Mouse (Mus musculus): ENCODE results near the gene A2ml1. TPM values are rescaled to one million over a fixed set of nuclear protein-coding genes. Genes with fewer than 3 reads are reported as not detected.

Gene A2ml1
- total RNA-seq, 2 experiments from 2014 or later, result 11.5 to 15.1 TPM

DNA sequence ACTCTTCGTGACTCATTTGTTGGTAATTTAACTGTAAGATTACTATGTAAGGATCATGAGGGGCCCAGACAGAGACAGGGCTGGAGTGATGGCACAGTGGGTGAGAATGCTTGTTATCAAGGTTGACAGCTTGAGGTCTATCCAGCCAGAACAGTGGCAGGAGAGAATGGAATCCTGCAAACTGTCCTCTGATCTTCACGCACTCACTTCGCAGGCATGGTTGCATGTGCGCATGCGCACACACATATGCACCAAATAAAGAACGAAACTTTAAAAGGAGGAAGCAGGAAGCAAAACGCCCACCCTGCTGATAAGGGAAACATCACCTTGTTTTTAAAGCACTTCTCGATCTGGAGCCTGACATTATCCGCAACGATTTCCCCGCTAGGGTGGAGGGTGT lies 14.8 kb downstream of the A2ml1 start:
- no peak for DNase-seq (ENCODE audit: low spot score in 2 of 2)
- intact Hi-C loops (cut with DNase I), result no loop called here

DNA sequence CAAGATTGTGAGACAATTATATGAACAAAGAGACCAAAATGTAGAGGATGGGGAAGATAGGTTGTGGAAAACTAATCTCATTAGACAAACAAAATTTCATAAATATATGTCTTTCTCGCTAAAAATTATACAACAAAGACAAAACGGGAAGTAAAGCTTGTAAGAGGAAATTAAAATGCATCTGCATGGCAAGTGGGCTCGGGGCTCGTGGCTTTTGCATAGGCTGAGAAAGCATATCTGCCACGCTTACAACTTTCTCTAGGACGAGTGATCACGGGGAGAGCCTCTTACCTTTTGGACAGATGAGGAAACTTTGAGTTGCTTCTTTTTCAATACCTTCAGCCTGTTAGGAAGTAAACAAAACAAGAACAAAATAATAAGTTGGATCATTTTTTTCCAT lies 27.4 kb downstream of the A2ml1 start:
- intact Hi-C loops (cut with DNase I), result no loop called here
- no peak for DNase-seq (ENCODE audit: low spot score in 2 of 2)

DNA sequence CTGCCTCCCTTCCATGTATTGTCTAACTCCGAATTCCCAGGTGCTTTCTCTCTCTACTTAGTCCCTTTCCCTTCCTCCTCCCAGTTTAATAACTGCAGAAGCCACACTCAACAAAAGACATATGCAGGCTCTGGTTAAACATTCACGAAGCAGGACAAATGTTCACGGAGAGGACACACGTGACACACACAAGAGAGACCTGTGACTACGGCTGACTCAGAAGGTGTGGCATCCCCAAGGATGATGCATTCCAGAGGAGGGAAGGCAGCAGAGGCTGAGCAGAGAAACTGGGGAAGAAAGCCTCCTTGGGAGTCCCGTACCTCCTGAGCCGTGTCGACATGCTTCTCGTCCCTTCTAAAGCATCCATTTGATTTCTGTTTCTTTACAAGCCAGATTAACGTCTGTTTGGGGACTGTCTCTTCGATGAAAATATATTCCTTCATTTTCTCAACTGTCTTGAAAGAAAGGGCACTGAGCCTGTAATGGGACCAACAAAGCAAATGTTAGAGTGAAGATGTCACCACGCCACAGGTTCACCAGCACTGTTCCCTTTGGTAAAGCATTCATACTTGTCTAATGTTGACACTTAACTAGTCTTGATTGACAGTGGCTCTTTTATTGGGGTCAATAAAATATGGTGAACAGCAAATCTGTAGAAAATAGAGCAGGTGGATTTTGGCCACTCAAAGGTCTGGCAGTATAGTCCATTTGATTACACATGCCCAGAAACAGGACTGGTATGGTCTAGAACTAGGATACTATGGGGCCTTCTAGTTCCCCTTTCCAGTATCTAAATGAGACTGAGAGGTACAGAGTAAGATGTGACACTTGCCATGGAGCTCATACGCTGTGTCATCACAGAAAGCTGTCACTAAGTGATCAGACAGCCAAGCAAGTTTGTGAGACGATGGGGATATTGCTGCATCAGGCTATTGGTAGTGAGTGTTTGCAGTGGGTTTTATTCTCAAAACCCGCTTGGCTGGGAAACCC lies 31.6 kb downstream of the A2ml1 start:
- intact Hi-C loops (cut with DNase I), result no loop called here
- no peak for DNase-seq (ENCODE audit: low spot score in 2 of 2)

DNA sequence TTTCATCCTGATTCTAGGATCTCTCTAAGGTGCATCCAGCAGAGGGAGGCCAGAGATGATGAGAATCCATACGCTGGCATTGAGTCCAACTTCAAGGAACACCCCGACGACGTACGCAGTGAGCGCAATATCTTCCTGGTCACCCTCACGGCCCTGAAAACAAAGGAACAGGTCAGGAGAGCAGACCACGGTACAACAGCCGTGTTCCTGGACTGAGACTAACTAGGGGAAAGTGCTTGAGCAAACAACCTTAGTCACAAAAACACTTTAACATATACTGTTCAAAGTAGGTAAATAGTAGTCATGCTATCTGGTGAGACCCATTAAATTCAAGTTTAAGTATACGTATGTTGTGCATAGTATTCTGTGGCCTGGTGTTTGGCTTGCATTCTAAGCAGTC lies 32.9 kb downstream of the A2ml1 start:
- no peak for DNase-seq (ENCODE audit: low spot score in 2 of 2)
- intact Hi-C loops (cut with DNase I), result no loop called here

DNA sequence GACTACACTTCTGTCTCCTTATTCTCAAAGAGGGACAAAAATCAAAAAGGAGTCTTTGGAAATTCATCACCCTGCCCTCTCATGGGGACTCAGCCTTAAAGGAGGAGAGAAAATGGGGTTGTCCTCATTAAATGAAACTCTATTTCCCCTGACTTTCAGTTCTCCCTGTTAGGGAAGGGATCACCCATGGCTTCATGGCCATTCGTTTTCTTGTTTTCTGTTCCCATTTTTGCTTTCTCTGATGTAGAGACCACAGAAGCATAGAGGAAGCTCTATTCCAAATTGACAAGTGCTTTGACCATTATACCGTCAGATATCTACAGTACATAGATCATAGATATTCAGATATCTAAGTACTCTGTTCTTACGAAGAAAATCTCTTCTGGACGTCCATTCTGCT lies 36.0 kb downstream of the A2ml1 start:
- intact Hi-C loops (cut with DNase I), result no loop called here
- no peak for DNase-seq (ENCODE audit: low spot score in 2 of 2)

DNA sequence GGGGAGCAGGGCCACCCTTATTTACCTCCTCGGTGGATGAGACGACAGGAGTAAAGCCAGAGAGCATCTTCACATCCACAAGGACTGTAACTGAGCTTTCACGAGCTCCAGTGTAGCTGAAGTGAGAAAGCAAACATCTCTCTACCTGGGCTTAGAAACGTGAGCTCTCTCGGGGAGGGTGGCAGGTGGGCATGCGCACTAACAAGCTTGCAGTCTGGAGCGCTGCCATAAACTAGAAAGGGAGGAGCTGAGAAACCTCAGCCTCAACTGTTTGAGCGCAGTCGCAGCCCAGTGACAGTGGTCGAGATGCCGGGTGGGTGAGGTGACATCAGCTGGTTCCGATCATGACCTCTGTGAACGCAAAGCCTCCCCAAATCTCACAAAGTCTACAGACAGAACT lies 38.2 kb downstream of the A2ml1 start:
- DNase-seq (ENCODE audit: low spot score in 2 of 2), result peak; percentile 17 to 30
- intact Hi-C loops (cut with DNase I), result no loop called here

DNA sequence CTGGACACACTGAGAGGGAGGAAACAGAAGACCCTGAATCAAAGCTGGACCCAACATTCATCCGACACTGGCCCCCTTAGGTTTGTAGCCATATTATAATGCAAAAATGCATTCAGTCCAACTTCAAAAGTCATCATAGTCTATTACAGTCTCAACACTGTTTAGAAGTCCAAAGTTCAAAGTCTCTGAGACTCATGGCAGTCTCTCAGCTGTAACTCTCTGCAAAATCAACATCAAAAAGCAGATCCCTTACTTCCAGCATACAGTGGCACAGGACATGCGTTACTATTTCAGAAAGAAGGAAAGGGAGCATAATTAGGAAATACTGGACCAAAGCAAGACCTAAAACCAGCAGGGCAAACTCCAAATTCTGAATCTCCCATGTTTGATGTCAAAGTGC lies 46.2 kb downstream of the A2ml1 start:
- intact Hi-C loops (cut with DNase I), result no loop called here

DNA sequence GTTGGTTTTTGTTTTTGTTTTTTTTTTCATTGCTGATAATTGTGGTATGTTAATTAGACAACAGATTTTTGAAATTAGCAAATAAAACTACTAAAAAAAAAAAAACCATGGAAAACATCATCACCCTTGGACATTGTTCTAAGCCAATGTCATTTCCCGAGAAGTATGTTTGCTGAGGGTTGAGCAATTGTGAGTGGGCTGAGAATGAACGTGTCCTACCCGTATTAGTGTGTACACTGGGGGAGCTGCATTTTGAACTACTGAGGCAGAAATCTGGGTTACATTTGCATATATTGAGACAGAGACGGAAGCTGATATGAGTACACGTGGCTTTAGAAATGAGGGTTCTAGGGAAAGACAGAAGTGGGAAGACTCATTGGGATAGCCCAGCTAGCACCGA lies 48.1 kb downstream of the A2ml1 start:
- intact Hi-C loops (cut with DNase I), result no loop called here
- DNase-seq (ENCODE audit: low spot score in 2 of 2), result no peak

More for the DNA sequence above, 46.2 kb downstream of the A2ml1 start:
- no peak for DNase-seq (ENCODE audit: low spot score in 2 of 2)

DNA sequence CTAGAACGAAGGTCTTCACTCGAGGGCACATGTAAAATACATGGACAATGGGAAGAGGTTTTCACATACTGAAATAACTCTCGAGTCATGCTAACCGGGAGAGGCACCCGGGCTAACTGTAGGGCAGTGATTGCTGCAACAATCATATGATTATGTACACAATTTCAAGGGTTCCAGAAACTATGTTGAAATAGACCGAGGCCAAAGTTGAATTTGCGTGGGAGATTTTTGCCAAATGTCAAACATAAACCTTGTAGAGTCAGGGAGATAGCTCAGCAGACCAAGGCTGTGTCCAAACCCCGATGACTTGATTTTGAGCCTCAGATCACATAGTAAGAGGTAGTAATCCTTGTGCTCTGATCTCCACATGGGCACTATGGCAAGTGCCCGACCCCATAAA lies 48.7 kb downstream of the A2ml1 start:
- intact Hi-C loops (cut with DNase I), result no loop called here
- DNase-seq (ENCODE audit: low spot score in 2 of 2), result no peak

DNA sequence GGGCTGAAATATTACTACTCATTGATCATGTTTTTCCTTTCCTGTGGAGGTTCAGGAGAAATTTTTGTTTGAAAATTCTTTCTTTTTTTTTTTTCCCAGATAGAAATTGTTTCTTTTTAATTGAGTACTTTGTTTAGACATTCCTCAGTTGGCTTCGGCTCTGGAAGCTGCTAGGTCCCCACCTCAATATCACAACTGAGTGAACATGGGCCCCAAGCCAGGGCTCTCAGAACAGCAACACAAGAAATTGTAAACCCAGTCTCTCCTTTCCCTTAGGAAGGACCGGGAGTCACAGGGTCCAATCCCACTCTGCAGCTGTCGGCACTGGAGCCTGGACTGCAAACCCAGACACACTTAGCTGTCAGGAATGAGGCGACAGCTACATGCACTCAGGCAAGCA lies 52.9 kb downstream of the A2ml1 start:
- intact Hi-C loops (cut with DNase I), result no loop called here
- DNase-seq (ENCODE audit: low spot score in 2 of 2), result no peak

DNA sequence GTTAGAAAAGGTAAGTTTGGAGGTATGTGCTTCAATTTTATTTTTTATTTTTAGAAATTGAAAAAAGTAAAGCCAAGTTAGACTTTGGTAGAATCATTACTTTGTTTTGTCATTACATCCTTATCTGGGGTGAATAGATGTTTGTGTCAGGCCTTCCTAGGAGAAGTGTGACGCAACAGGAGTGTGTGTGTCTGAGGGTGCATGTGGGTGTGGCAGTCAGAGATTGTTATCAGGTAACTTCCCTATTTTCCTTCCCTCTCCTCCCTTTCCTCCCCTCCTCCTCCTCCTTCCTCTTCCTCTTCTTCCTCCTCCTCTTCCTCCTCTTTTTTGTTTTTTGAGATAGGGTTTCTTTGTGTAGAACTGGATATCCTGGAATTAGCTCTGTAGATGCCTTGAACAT lies 54.3 kb downstream of the A2ml1 start:
- intact Hi-C loops (cut with DNase I), result no loop called here
- DNase-seq (ENCODE audit: low spot score in 2 of 2), result no peak

DNA sequence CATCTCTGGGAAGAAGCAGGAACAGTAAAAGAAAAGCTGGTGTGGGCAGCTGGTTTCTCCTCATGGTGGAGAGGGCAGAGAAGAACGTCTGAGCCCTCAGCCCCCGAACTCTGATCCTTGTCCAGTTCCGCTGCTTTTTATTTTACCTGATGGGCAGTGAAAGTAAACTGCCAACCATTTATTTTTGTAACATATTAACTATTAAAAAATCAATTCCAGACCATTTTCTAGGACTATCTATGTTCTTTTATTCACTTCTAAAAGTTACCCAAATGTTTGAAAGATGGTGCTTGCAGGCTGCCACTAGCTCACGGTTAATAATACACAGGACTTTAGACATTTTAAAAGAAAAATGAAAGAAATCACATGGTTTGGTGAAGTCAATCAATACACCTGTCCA lies 54.8 kb downstream of the A2ml1 start, which contains the start of gene Pzp:
TSS of gene Pzp (minus strand) at position 120 of the 400 bp plus-strand sequence.
- DNase-seq (ENCODE audit: low spot score in 2 of 2), result no peak
- intact Hi-C loops (cut with DNase I), result no loop called here

DNA sequence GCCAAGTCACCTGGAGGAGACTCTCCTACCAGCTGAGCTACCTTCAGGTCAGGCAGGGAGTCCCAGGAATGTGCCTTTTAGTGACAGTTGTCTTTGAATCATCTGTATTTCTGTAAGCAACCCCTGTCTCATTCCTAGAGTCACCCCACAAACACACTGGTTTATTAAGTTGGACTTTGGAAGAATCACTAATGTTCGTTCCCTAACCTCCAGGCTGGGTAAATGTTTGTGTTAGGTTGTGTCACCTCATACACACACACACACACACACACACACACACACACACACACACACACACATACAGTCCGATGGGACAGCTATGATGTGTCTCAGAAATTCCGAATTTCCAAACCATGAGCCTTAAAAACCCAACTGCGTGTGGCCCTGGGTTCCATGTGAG lies 55.6 kb downstream of the A2ml1 start:
- intact Hi-C loops (cut with DNase I), result no loop called here

DNA sequence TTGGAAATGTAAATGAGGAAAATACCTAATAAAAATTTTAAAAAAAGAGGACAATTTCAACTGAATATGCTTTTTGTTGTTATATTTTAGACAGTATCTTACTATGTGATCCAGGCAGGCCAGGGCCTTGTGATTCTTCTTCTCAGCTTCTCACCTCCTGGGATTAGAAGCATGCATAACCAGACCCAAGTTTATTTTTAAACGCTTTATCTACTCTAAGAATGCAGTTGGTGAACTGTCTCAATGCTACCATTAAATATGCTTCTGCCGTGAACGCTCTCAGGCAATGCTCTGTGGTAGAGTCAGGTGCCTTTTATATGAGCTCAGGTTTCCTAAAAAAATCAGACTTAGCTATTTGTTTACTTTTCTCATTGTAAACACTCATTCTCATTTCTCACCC lies 58.0 kb downstream of the A2ml1 start:
- intact Hi-C loops (cut with DNase I), result no loop called here
- DNase-seq (ENCODE audit: low spot score in 2 of 2), result no peak

More for the DNA sequence above, 55.6 kb downstream of the A2ml1 start:
- no peak for DNase-seq (ENCODE audit: low spot score in 2 of 2)

DNA sequence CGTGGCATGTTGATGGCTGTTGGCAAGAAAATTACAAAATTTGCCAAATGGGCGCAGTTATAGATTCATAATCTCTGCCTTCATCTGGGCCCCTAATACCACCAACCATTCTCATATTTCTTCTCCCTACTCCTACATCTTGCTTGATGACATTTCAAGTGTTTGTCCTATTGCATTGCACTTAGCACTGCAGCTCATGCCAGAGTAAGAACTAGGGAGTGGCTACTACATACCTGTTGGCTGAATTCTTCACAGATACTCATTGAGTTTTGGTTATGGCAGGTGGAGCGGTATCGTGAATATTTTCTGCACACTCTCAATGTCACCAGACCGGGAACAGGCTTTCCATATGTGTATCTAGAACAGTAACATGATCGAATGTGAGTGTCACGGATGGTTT lies 62.2 kb downstream of the A2ml1 start:
- DNase-seq (ENCODE audit: low spot score in 2 of 2), result no peak
- intact Hi-C loops (cut with DNase I), result no loop called here

DNA sequence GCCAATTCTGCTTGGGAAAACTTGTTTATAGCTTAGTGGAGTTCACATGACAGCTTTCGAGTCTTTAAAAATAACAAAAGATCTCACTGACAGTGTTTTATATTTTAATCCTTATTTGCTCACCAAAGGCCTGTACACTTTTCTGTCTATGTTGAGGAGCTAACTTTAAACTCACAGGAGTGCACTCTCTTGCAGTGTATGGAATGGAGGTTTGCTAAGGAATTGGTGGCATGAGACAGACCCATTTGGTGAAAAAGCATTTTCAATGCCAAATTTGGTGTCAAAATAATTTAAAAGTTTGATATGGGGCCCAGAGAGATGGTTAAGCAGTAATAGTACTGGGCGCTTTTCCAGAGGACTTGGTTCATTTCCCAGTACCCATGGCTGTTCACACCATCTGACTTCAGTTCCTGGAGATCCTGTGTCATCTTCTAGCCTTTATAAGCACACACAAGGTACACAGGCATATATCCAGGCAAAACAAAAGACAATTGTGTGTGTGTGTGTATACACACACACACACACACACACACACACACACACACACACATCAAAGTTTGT lies 75.7 kb downstream of the A2ml1 start:
- intact Hi-C loops (cut with DNase I), result no loop called here
- no peak for DNase-seq (ENCODE audit: low spot score in 2 of 2)

DNA sequence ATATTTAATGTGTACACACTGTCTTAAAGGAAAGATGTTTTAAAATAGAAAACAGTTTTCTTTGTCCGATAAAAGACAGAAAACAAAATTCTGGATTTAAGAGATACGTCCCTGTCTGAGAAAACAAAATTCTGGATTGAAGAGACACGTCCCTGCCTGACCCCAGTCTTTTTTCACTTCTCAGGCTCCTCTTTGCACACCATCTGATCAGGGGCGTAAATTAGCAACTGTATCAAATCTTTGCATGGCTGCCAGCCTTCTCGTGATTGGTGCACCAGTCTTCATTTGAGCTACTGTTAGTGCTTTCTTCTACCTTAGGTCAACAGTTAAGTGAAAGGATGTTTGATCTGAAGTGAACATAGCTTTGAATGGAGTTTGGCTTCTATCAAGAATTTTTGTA lies 76.7 kb downstream of the A2ml1 start:
- DNase-seq (ENCODE audit: low spot score in 2 of 2), result no peak
- intact Hi-C loops (cut with DNase I), result no loop called here

DNA sequence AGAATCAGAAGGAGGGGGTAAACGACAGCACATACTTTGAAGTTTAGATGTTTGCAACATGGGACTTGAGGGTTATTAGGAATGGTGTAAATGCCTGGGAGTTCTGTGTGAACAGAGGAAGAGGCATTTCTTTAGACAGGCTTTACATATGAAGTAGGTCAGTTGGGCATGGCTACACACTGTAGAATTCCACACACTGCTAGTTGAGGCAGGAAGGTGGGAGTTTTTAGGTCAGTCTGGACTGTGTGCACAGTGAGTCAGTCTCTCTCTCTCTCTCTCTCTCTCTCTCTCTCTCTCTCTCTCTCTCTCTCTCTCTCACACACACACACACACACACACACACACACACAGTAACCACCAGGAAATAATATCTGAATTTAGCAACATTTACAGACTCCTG lies 86.1 kb downstream of the A2ml1 start:
- intact Hi-C loops (cut with DNase I), result no loop called here
- DNase-seq (ENCODE audit: low spot score in 2 of 2), result no peak

DNA sequence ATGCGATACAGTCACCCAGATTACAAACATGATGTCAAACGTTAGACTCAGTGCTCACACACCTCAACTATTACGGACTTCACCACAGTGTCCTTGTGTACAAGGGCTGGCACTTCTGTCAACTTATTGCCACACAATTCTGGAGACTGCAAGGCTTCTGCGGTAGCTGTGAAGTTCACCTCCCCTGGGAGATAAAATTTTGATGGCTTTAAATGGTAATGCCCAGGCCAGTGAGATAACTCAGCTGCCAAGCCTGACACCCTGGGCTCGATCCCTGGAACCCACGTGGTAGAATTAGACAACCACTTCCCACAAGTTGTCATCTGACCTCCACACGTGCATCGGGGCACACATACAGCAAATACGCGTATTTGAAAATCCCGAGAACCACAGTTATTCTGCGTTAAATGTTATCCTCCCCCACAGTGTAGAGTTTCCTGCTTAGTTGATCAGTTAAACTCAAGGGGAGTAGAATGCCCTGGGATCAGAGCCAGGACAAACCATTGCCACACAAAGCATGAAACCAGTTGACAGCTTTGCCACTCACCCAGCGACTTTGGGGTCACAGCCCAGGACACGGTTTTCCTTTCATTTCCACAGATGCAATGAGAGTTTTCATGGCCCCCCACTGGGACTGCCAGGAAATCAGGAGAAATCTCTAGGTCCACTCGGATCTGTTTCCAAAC lies 86.6 kb downstream of the A2ml1 start:
- intact Hi-C loops (cut with DNase I), result no loop called here

DNA sequence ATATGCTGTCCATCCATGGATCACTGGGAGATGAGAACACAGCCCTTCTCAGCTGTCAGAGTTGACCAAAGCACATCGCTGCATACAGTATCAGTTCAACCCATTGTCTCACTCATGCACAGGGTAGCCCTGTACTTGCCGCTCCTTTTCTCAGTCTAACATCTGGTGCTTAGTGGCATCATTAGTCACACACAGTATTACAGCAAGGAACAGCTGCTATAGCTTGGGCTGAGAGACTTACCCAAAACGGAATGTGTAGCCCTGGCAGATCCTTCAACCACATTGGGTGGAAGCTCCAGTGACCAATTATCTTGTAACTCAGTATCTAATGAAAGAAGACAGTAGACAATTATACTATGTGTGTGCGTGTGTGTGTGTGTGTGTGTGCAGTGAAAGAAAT lies 89.5 kb downstream of the A2ml1 start:
- intact Hi-C loops (cut with DNase I), result no loop called here
- no peak for DNase-seq (ENCODE audit: low spot score in 2 of 2)

More for the DNA sequence above, 86.6 kb downstream of the A2ml1 start:
- DNase-seq (ENCODE audit: low spot score in 2 of 2), result no peak

DNA sequence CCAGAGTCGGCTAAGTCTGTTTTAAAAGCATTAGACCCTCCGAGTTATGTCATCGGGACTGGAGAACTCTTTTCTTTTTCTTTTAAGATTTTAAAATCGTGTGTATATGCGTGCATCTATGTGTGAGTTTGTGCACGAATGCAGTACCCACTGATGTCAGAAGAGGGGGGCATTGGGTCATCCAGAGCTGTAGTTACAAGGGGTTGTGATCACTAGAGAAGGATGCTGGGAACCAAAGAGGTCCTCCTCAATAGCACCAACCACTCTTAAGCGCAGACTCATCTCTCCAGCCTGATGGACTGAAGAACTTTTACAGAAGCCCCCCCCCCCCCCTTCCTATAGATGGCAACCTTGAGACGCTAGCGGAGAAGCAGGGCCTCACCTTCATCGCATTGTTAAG lies 91.3 kb downstream of the A2ml1 start:
- intact Hi-C loops (cut with DNase I), result no loop called here
- no peak for DNase-seq (ENCODE audit: low spot score in 2 of 2)
